Mouse (Mus musculus) erythroblast, embryonic 14.5 days (primary cell): ENCODE results near the gene Thada.

Experiments used
- GATA1 ChIP-seq: IDR thresholded peaks from 2 replicates; pipeline ENCODE4 v1.6.1; 2012; ENCODE audit warnings: low read length, inconsistent platforms, mixed read lengths
- TAL1 ChIP-seq: IDR thresholded peaks from 3 replicates; pipeline ENCODE4 v1.6.1; 2012; ENCODE audit warnings: low read length, inconsistent platforms, mixed read lengths

DNA sequence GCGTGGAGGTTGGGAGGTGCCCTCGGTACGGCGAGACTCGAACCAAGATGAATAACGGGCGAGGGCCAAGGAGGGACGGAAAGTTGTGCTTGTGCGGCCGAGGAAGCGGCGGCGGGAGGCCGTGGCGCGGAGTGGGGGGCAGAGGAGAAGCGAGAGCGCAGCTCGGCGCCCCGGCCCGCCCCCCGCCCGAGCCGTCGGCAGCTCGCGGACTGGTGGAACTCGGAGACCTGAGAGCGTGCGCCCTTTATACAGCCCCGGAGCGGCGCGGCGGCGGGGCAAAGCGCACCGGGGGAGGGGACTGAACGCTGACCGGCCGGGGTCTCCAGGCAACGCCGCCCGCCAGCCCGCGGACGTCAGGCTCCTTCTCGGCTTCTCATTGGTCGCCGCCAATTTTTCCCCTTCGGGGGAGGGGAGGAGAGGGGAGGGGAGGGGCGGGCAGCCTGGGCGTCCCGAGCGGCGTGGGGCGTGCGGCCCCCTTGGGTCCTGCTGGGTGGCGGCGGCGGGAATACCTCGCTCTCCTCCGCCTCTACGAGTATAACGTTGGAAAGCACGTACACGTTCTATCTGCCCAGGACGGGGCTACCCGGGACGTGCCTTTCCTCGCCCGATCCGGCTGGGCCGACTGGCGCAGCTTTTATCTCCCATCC is 278.2 kb downstream of the Thada start, which contains the start of gene Zfp36l2:
- TF ChIP-seq GATA1 = no peak
- no peak for TF ChIP-seq TAL1
